35 mouse cellular contexts compared by ENCODE assay signal in the genomic region with DNA sequence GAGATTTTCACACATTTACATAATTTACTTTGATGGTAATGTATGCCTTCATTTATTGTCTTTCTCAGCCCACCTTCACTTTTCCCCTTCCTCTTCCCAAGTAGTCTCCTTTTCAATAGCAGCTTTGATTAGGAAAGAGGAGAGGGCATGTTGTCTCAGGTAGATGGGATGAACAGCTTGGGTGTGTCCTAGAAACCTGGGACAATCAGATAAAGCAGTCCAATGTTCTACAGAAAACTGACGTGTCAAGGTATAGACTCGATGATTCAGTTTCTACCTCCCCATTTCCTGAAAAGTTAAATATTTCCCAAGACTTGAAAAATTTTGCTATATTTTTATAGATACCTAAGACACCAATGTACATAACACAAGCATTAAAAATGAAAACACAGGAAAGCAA. TPM values are rescaled to one million over a fixed set of nuclear protein-coding genes. Genes with fewer than 3 reads are reported as not detected.
"Had no signal": no experiment of that assay in that cellular context is flagged by ENCODE, and none has a peak within 500 bp of the region (broad histone marks: within the 10 kb centered on the region; RNA-seq: fewer than 3 reads in every experiment).

No protein-coding gene starts in this region.

- H3K36me3 ChIP-seq: limb, embryonic 10.5 days; limb, embryonic 12.5 days; limb, embryonic 13.5 days; limb, embryonic 15.5 days; liver, embryonic 12.5 days; liver, embryonic 13.5 days; liver, embryonic 15.5 days; lung, embryonic 15.5 days; midbrain, embryonic 10.5 days; midbrain, embryonic 12.5 days; midbrain, embryonic 13.5 days; midbrain, embryonic 15.5 days had no signal

- H3K4me2 ChIP-seq: limb, embryonic 12.5 days; limb, embryonic 13.5 days; limb, embryonic 15.5 days; liver, embryonic 11.5 days; liver, embryonic 12.5 days; liver, embryonic 13.5 days; liver, embryonic 15.5 days; lung, embryonic 14.5 days; lung, embryonic 15.5 days; midbrain, embryonic 11.5 days; midbrain, embryonic 12.5 days; midbrain, embryonic 13.5 days; midbrain, embryonic 15.5 days had no signal

- ATAC-seq: liver, embryonic 12.5 days; liver, postnatal 0 days; lung, postnatal 0 days; midbrain, embryonic 13.5 days; midbrain, embryonic 16.5 days had no signal

- H3K9ac ChIP-seq: limb, embryonic 12.5 days; limb, embryonic 13.5 days; limb, embryonic 15.5 days; liver, embryonic 12.5 days; liver, embryonic 13.5 days; liver, embryonic 14.5 days; liver, embryonic 15.5 days; liver, postnatal 0 days; lung, embryonic 14.5 days; lung, embryonic 15.5 days; midbrain, embryonic 12.5 days; midbrain, embryonic 13.5 days; midbrain, embryonic 15.5 days had no signal

- H3K9me3 ChIP-seq: limb, embryonic 10.5 days; limb, embryonic 12.5 days; limb, embryonic 13.5 days; limb, embryonic 15.5 days; liver, embryonic 12.5 days; liver, embryonic 13.5 days; liver, embryonic 15.5 days; lung, embryonic 15.5 days; megakaryocyte, embryonic 14.5 days; midbrain, embryonic 10.5 days; midbrain, embryonic 12.5 days; midbrain, embryonic 13.5 days; midbrain, embryonic 15.5 days had no signal

- H3K27me3 ChIP-seq: liver, embryonic 13.5 days; lung, embryonic 15.5 days had no signal

- H3K27ac ChIP-seq: limb, embryonic 10.5 days; limb, embryonic 12.5 days; limb, embryonic 13.5 days; limb, embryonic 15.5 days; liver, embryonic 12.5 days; liver, embryonic 13.5 days; liver, embryonic 14.5 days; liver, embryonic 15.5 days; lung, embryonic 15.5 days; macrophage; midbrain, embryonic 10.5 days; midbrain, embryonic 12.5 days; midbrain, embryonic 13.5 days; midbrain, embryonic 15.5 days had no signal

- H3K4me1 ChIP-seq: limb, embryonic 10.5 days; limb, embryonic 12.5 days; limb, embryonic 13.5 days; limb, embryonic 15.5 days; liver, embryonic 12.5 days; liver, embryonic 13.5 days; liver, embryonic 15.5 days; lung, embryonic 15.5 days; megakaryocyte, embryonic 14.5 days; midbrain, embryonic 10.5 days; midbrain, embryonic 12.5 days; midbrain, embryonic 13.5 days; midbrain, embryonic 15.5 days had no signal

- H3K4me3 ChIP-seq: limb, embryonic 10.5 days; limb, embryonic 12.5 days; limb, embryonic 13.5 days; limb, embryonic 15.5 days; liver, embryonic 12.5 days; liver, embryonic 13.5 days; liver, embryonic 15.5 days; lung, embryonic 15.5 days; megakaryocyte, embryonic 14.5 days; midbrain, embryonic 10.5 days; midbrain, embryonic 12.5 days; midbrain, embryonic 13.5 days; midbrain, embryonic 15.5 days; myocyte had no signal

- DNase-seq: left cerebral cortex, postnatal 4 days; liver; liver, embryonic 13.5 days; liver, postnatal 0 days; lung, adult 18-20 months; lung, adult 2 months; lung, embryonic 14.5 days; lung, postnatal 10 days; lung, postnatal 14 days; lung, postnatal 36 days; lung, postnatal 4 days; midbrain, embryonic 14.5 days had no signal

RNA-seq across cellular contexts. Expression of gene Ace2, which starts 39.7 kb away (rescaled TPM):
- total RNA-seq: megakaryocyte progenitor cell, adult 5-6 weeks; megakaryocyte, adult 5-6 weeks; megakaryocyte-erythroid progenitor cell, adult 5-6 weeks; monocyte, adult 5-6 weeks had no signal
- polyA plus RNA-seq: limb, embryonic 12.5 days; liver, embryonic 11.5 days; liver, embryonic 12.5 days; macrophage; midbrain, embryonic 12.5 days; myocyte had no signal
